In genomic region chr13:9019713-9020112, GRCm38 (mm10) we compare ENCODE assay signal across 15 mouse cellular contexts.
"Had no signal": no experiment of that assay in that cellular context is flagged by ENCODE, and none has a peak within 500 bp of the region (broad histone marks: within the 10 kb centered on the region; RNA-seq: fewer than 3 reads in every experiment).

No protein-coding gene starts in this region.

- H3K4me3 ChIP-seq: intestine, embryonic 15.5 days; kidney, embryonic 15.5 days; left cerebral cortex, adult 2 months; limb, embryonic 10.5 days; midbrain, embryonic 12.5 days; neural tube, embryonic 13.5 days had no signal

- H3K4me1 ChIP-seq: intestine, embryonic 15.5 days; kidney, embryonic 15.5 days; midbrain, embryonic 12.5 days had no signal

- H3K4me2 ChIP-seq: intestine, embryonic 15.5 days; kidney, embryonic 15.5 days; midbrain, embryonic 12.5 days; neural tube, embryonic 13.5 days had no signal

- H3K27ac ChIP-seq: intestine, embryonic 15.5 days; kidney, embryonic 15.5 days; left cerebral cortex, adult 2 months; limb, embryonic 10.5 days; midbrain, embryonic 12.5 days; neural tube, embryonic 13.5 days had no signal

- H3K36me3 ChIP-seq: intestine, embryonic 15.5 days; kidney, embryonic 15.5 days; limb, embryonic 10.5 days; midbrain, embryonic 12.5 days; neural tube, embryonic 13.5 days had no signal

- H3K9ac ChIP-seq: intestine, embryonic 15.5 days; kidney, embryonic 15.5 days; midbrain, embryonic 12.5 days; neural tube, embryonic 13.5 days had no signal

- ATAC-seq: lung, postnatal 0 days; midbrain, embryonic 16.5 days had no signal

- DNase-seq: kidney, adult 18-20 months; kidney, postnatal 25 days; lung, adult 2 months; lung, postnatal 4 days; right cerebral cortex, postnatal 25 days; thymus, postnatal 14 days had no signal

- H3K27me3 ChIP-seq: intestine, embryonic 15.5 days; kidney, embryonic 15.5 days; megakaryocyte, embryonic 14.5 days; midbrain, embryonic 12.5 days; neural tube, embryonic 13.5 days had no signal

- H3K9me3 ChIP-seq: intestine, embryonic 15.5 days; kidney, embryonic 15.5 days; limb, embryonic 10.5 days; midbrain, embryonic 12.5 days; neural tube, embryonic 13.5 days had no signal
